Mouse (Mus musculus): ENCODE results near the gene Tmem119. TPM values are rescaled to one million over a fixed set of nuclear protein-coding genes. Genes with fewer than 3 reads are reported as not detected.

The Tmem119 gene
- polyA plus RNA-seq, 1 experiment from 2014 or later = 83.3 TPM

Other genes starting within 250 kb of the Tmem119 start
- 0.41 and 0.69 TPM in 2 replicates for gene Cmklr1, start 150.1 kb downstream of the Tmem119 start, polyA plus RNA-seq (2016; fragmentation: Nextera tagmentation; extraction: Ambion mirVana)
- not detected in 2 replicates for gene 1700069L16Rik, start 75.7 kb downstream of the Tmem119 start, polyA plus RNA-seq (2016; fragmentation: Nextera tagmentation; extraction: Ambion mirVana)
- gene Ficd, start 64.7 kb downstream of the Tmem119 start, polyA plus RNA-seq (2016; fragmentation: Nextera tagmentation; extraction: Ambion mirVana) = 3.6 and 4.0 TPM in 2 replicates
- gene Sart3, start 28.0 kb downstream of the Tmem119 start, polyA plus RNA-seq (2016; fragmentation: Nextera tagmentation; extraction: Ambion mirVana) = 79.0 and 80.9 TPM in 2 replicates
- gene Iscu, start 27.8 kb downstream of the Tmem119 start, polyA plus RNA-seq (2016; fragmentation: Nextera tagmentation; extraction: Ambion mirVana) = 99.7 and 103 TPM in 2 replicates
- gene Selplg, start 32.1 kb upstream of the Tmem119 start, polyA plus RNA-seq (2016; fragmentation: Nextera tagmentation; extraction: Ambion mirVana) = 0.58 and 0.83 TPM in 2 replicates
- gene Coro1c, start 108.2 kb upstream of the Tmem119 start, polyA plus RNA-seq (2016; fragmentation: Nextera tagmentation; extraction: Ambion mirVana) = 178 and 198 TPM in 2 replicates
- 15.6 and 17.9 TPM in 2 replicates for gene Ssh1, start 193.4 kb upstream of the Tmem119 start, polyA plus RNA-seq (2016; fragmentation: Nextera tagmentation; extraction: Ambion mirVana)
- not detected in 2 replicates for gene Dao, start 203.2 kb upstream of the Tmem119 start, polyA plus RNA-seq (2016; fragmentation: Nextera tagmentation; extraction: Ambion mirVana)

All from embryonic facial prominence, embryonic 10.5 days (tissue).